Mouse (Mus musculus) CH12.LX (cell line): ENCODE data around the gene Gm26965. TPM values are rescaled to one million over a fixed set of nuclear protein-coding genes. Genes with fewer than 3 reads are reported as not detected.

Experiments
- DNase-seq: peaks from one replicate; pipeline ENCODE4 v3.0.0-alpha.2; 2013; ENCODE audit errors: extremely low read depth
- H3K27ac ChIP-seq: 2 replicates; pipeline ENCODE4 v1.5.1; 2012; ENCODE audit warnings: low read depth, mild to moderate bottlenecking, control low read depth, moderate library complexity; ENCODE audit not compliant: insufficient read depth
- H3K27me3 ChIP-seq: replicated peaks from 2 replicates; pipeline ENCODE3; 2012; ENCODE audit warnings: inconsistent platforms
- H3K36me3 ChIP-seq, 2 experiments: replicated peaks in 1 of 2; 2 replicates each; pipeline versions ENCODE3 to v1.6.1; 2012; ENCODE audit warnings: inconsistent platforms in 1 of 2, low read length in 1 of 2, mild to moderate bottlenecking in 1 of 2, mixed read lengths in 1 of 2, moderate library complexity in 1 of 2; ENCODE audit not compliant: control insufficient read depth in 1 of 2, insufficient read depth in 1 of 2
- H3K4me1 ChIP-seq, 2 experiments: 2 replicates each; pipeline ENCODE4 v1.6.1; 2012; ENCODE audit warnings: inconsistent platforms in 1 of 2, moderate library complexity in 1 of 2; ENCODE audit not compliant: insufficient read depth in 2 of 2, control insufficient read depth in 1 of 2
- H3K4me2 ChIP-seq: 2 replicates; pipeline ENCODE4 v1.6.1; 2012; ENCODE audit warnings: low read depth, mild to moderate bottlenecking, control low read depth; ENCODE audit not compliant: poor library complexity, insufficient read depth, severe bottlenecking
- H3K4me3 ChIP-seq, 3 experiments: fragments of 150-350 bp in 1 of 3; sonication (generic) in 1 of 3; replicated peaks in 1 of 3; 2 replicates each; pipeline versions ENCODE3 to v1.5.1; 2011 to 2012; ENCODE audit warnings: low read depth in 2 of 3, low read length in 2 of 3, mild to moderate bottlenecking in 2 of 3, moderate library complexity in 2 of 3, control low read depth in 1 of 3, improper control_type of control experiment in 1 of 3, inconsistent platforms in 1 of 3, mixed read lengths in 1 of 3; ENCODE audit not compliant: poor library complexity in 1 of 3
- H3K79me2 ChIP-seq: replicated peaks from 2 replicates; pipeline ENCODE4 v1.6.1; 2012; ENCODE audit warnings: mild to moderate bottlenecking, moderate library complexity; ENCODE audit not compliant: control insufficient read depth, poor library complexity, insufficient read depth, severe bottlenecking; ENCODE audit errors: extremely low read depth
- H3K9ac ChIP-seq: 2 replicates; pipeline ENCODE4 v1.6.1; 2012; ENCODE audit warnings: low read depth, mild to moderate bottlenecking, control low read depth, moderate library complexity; ENCODE audit not compliant: insufficient read depth
- H3K9me3 ChIP-seq: replicated peaks from 2 replicates; pipeline ENCODE3; 2012; ENCODE audit warnings: low read length, inconsistent platforms, mixed read lengths
- CHD2 ChIP-seq: IDR thresholded peaks from 2 replicates; pipeline ENCODE4 v1.6.1; 2011; ENCODE audit warnings: low read length, improper control_type of control experiment
- IRF4 ChIP-seq: IDR thresholded peaks from 2 replicates; pipeline ENCODE4 v1.6.1; 2014; ENCODE audit warnings: low read depth, mild to moderate bottlenecking, inconsistent platforms, low read length, improper control_type of control experiment
- JUN ChIP-seq: IDR thresholded peaks from 2 replicates; pipeline ENCODE4 v1.6.1; 2011; ENCODE audit warnings: low read depth, mild to moderate bottlenecking, low read length, improper control_type of control experiment, moderate library complexity; ENCODE audit not compliant: insufficient read depth
- MYC ChIP-seq: IDR thresholded peaks from 2 replicates; pipeline ENCODE4 v1.6.1; 2011; ENCODE audit warnings: low read depth, mild to moderate bottlenecking, improper control_type of control experiment, low read length
- POLR2AphosphoS2 ChIP-seq: IDR thresholded peaks from 2 replicates; pipeline ENCODE4 v1.6.1; 2011; ENCODE audit warnings: low read depth, low read length, improper control_type of control experiment
- RCOR1 ChIP-seq: conservative IDR thresholded peaks from 2 replicates; pipeline ENCODE4 v1.6.1; 2012; ENCODE audit warnings: low read depth, mild to moderate bottlenecking, inconsistent platforms, low read length, improper control_type of control experiment
- SIN3A ChIP-seq: IDR thresholded peaks from 2 replicates; pipeline ENCODE4 v1.6.1; 2012; ENCODE audit warnings: low read length, improper control_type of control experiment, inconsistent platforms
- TBP ChIP-seq: conservative IDR thresholded peaks from 2 replicates; pipeline ENCODE4 v1.6.1; 2011; ENCODE audit warnings: low read depth, low read length, improper control_type of control experiment
- TCF12 ChIP-seq: IDR thresholded peaks from 2 replicates; pipeline ENCODE4 v1.6.1; 2014; ENCODE audit warnings: low read depth, mild to moderate bottlenecking, inconsistent platforms, low read length, improper control_type of control experiment
- USF2 ChIP-seq: conservative IDR thresholded peaks from 2 replicates; pipeline ENCODE4 v1.6.1; 2011; ENCODE audit warnings: low read depth, low read length, improper control_type of control experiment
- ZC3H11A ChIP-seq: IDR thresholded peaks from 2 replicates; pipeline ENCODE4 v1.6.1; 2012; ENCODE audit warnings: low read depth, mild to moderate bottlenecking, inconsistent platforms, low read length, improper control_type of control experiment
- ZMIZ1 ChIP-seq: IDR thresholded peaks from 2 replicates; pipeline ENCODE4 v1.6.1; 2012; ENCODE audit warnings: low read depth, mild to moderate bottlenecking, inconsistent platforms, low read length, improper control_type of control experiment
- dilution Hi-C: fragments of 300-500 bp; cut with MboI; formaldehyde crosslinking; loops from 2 replicates; pipeline ENCODE4 v1.14.3; 2020; ENCODE audit warnings: low sequenced_read_pairs; ENCODE audit not compliant: extremely low pct_unique_long_range_greater_than_20kb, extremely low pct_ligation_motif_present
- in situ Hi-C: fragments of 300-500 bp; cut with MboI; formaldehyde crosslinking; loops from 3 replicates; pipeline ENCODE4 v1.14.3; 2019; ENCODE audit warnings: low sequenced_read_pairs, low pct_ligation_motif_present, low pct_unique_long_range_greater_than_20kb, mixed read lengths
- polyA plus RNA-seq: library from polyadenylated mRNA; unstranded; fragments of >175 nt; gene quantifications from 2 replicates; pipeline ENCODE4 v1.2.1, GENCODE M21; 2012; ENCODE audit warnings: low read depth; ENCODE audit not compliant: insufficient read length
- total RNA-seq, 2 experiments: library from RNA; depleted of rRNA; stranded (reverse); fragments of 300-350 nt in 1 of 2; fragments of >200 nt in 1 of 2; gene quantifications; 2 replicates each; pipeline ENCODE4 v1.2.3; 2012 to 2014

The Gm26965 gene
- total and polyA plus RNA-seq, 3 experiments, result 0.08 TPM; not detected in 2

GRCm38 (mm10) chr13:67527049-67527730, 1.2 kb upstream of the Gm26965 start:
- Histone ChIP-seq H3K27me3 (no peaks in the 10 kb centered on the region), H3K36me3 (peaks cover 0 to 3% of the 10 kb centered on the region in 2 experiments), H3K4me3 (no peak overlapping the region), H3K27ac (no peak overlapping the region), H3K9ac (no peak overlapping the region), H3K4me1 (peaks cover 6 to 30% of the 10 kb centered on the region in 2 experiments; a peak in 3 of 4 replicates), H3K4me2 (no peak overlapping the region), H3K9me3 (no peaks in the 10 kb centered on the region), H3K79me2 (peaks cover 25% of the 10 kb centered on the region)
- DNase-seq, result no peak
- no peak for TF ChIP-seq RCOR1
- no peak for TF ChIP-seq TCF12
- TF ChIP-seq IRF4, result no peak
- TF ChIP-seq CHD2, result no peak
- TF ChIP-seq JUN, result no peak
- TF ChIP-seq ZMIZ1, result no peak
- TF ChIP-seq USF2, result no peak
- in situ Hi-C loops, result no loop called here
- dilution Hi-C loops, result no loop called here

DNA sequence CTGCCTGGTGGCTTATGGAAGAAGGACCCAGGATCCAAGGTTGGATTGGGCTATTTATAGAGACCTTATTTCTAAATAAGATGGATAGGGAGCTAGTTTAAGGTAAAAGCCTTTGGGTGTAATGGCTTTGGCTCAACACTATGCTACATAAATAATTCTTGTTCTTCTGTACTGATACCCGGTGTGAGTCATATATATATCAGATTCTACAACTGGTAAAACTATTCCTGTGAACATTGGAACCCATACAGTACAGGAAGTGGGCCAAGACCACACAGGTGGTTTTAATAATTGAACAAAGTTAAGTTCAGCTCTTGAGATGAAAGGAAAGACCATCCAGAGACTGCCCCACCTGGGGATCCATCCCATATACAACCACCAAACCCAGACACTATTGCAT, 25.0 kb downstream of the Gm26965 start:
- Histone ChIP-seq H3K36me3 (no peaks in the 10 kb centered on the region), H3K4me3 (no peak overlapping the region), H3K4me1 (peaks cover 3 to 13% of the 10 kb centered on the region in 2 experiments; a peak in 2 of 4 replicates), H3K9ac (no peak overlapping the region), H3K4me2 (no peak overlapping the region), H3K27me3 (no peaks in the 10 kb centered on the region), H3K79me2 (peaks cover 7% of the 10 kb centered on the region; the same call in 1 of the 2 replicates), H3K27ac (no peak overlapping the region), H3K9me3 (no peaks in the 10 kb centered on the region)
- in situ Hi-C loops, result no loop called here
- no peak for DNase-seq
- dilution Hi-C loops, result no loop called here
- TF ChIP-seq MYC, result no peak
- TF ChIP-seq SIN3A, result no peak
- no peak for TF ChIP-seq POLR2AphosphoS2
- no peak for TF ChIP-seq ZC3H11A
- TF ChIP-seq TBP, result no peak
